Mouse (Mus musculus) midbrain, embryonic 13.5 days (tissue): ENCODE measurements at regions not wholly inside any gene's neighbourhood (a gene's known extent, or its start where the extent isn't known, plus 50 kb on each side); places are given as distances from the start of the nearest gene placed in this dataset.

Experiments
- ATAC-seq: fragments of 200-750 bp; cut with Nextera tagmentation; 2 replicates; pipeline ENCODE4 v1.8.0; 2017; ENCODE audit warnings: mild to moderate bottlenecking, moderate TSS enrichment, moderate library complexity
- H3K27ac ChIP-seq: fragments of 300-500 bp; sonication (generic); 2 replicates; pipeline ENCODE4 v1.5.1; 2015; ENCODE audit warnings: inconsistent platforms, mild to moderate bottlenecking, moderate library complexity
- H3K27me3 ChIP-seq: fragments of 300-500 bp; sonication (generic); 2 replicates; pipeline ENCODE4 v1.6.1; 2015; ENCODE audit warnings: mild to moderate bottlenecking, inconsistent platforms
- H3K36me3 ChIP-seq: fragments of 300-500 bp; sonication (generic); 2 replicates; pipeline ENCODE4 v1.6.1; 2015; ENCODE audit warnings: mild to moderate bottlenecking, inconsistent platforms
- H3K4me1 ChIP-seq: fragments of 300-500 bp; sonication (generic); replicated peaks from 2 replicates; pipeline ENCODE4 v1.6.1; 2015; ENCODE audit warnings: inconsistent platforms
- H3K4me2 ChIP-seq: fragments of 300-500 bp; sonication (generic); replicated peaks from 2 replicates; pipeline ENCODE4 v1.6.1; 2015; ENCODE audit warnings: moderate library complexity, mild to moderate bottlenecking, inconsistent platforms
- H3K4me3 ChIP-seq: fragments of 300-500 bp; sonication (generic); replicated peaks from 2 replicates; pipeline ENCODE4 v1.5.1; 2015; ENCODE audit warnings: mild to moderate bottlenecking, inconsistent platforms
- H3K9ac ChIP-seq: fragments of 300-500 bp; sonication (generic); replicated peaks from 2 replicates; pipeline ENCODE4 v1.6.1; 2015; ENCODE audit warnings: mild to moderate bottlenecking, inconsistent platforms
- H3K9me3 ChIP-seq: fragments of 300-500 bp; sonication (generic); 2 replicates; pipeline ENCODE4 v1.6.1; 2016; ENCODE audit warnings: mild to moderate bottlenecking, inconsistent platforms
- WGBS: fragments of 180-500 bp; shearing (Covaris S2); methylation state at CpG from one replicate; pipeline ENCODE4 v1.1.7; 2015; 5-methylcytosine and 5-hydroxymethylcytosine counted together

DNA sequence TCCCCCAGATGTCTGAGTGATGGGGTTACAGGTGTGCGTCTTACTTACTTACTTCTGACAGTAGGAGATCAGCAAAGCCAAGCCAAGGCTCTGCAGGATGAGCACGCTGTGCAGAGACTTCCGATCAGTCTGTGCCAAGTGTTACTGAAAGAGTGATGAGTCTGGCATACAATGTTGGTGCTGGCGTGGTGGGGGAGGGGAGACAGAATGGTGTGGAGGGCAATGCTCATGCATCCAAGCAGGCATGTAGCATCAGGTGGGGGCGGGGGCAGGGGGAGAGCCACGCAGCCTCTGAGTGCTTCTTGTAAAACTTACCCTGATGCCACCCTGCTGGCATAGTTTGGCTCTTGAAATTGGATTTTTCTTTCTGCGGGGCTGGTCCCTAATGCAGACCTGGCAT, 315.8 kb downstream of the Adra2a start:
- Histone ChIP-seq H3K9ac (no peak overlapping the region), H3K4me2 (no peak overlapping the region), H3K27me3 (no peaks in the 10 kb centered on the region), H3K27ac (no peak overlapping the region), H3K36me3 (no peaks in the 10 kb centered on the region), H3K9me3 (no peaks in the 10 kb centered on the region), H3K4me3 (no peak overlapping the region), H3K4me1 (no peaks in the 10 kb centered on the region)
- no peak for ATAC-seq
- 89% methylated on average over 7 of the region's 7 CpGs for WGBS

DNA sequence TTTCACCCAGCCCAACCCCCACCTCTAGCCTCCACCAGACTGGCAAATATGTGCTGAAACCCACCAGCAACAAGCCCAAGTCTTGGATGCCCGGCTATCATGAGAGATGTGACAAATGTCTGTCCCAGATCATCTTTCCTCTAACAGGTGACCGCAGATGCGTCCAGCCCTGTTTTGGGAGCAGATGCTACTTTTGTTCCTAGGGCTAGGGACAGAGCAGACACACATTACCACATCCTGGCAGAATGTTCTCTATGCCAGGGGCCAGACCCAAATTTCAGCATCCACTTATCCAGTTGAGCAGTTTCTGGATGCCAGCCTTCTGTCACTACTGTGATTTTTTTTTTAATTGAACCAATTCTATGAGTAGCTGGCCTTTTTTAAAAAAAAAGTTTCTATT, 316.7 kb downstream of the Adra2a start:
- Histone ChIP-seq H3K4me3 (no peak overlapping the region), H3K36me3 (no peaks in the 10 kb centered on the region), H3K4me2 (no peak overlapping the region), H3K27ac (no peak overlapping the region), H3K9me3 (no peaks in the 10 kb centered on the region), H3K4me1 (no peaks in the 10 kb centered on the region), H3K9ac (no peak overlapping the region), H3K27me3 (no peaks in the 10 kb centered on the region)
- no peak for ATAC-seq
- WGBS, result 89% methylated on average over 3 of the region's 3 CpGs

DNA sequence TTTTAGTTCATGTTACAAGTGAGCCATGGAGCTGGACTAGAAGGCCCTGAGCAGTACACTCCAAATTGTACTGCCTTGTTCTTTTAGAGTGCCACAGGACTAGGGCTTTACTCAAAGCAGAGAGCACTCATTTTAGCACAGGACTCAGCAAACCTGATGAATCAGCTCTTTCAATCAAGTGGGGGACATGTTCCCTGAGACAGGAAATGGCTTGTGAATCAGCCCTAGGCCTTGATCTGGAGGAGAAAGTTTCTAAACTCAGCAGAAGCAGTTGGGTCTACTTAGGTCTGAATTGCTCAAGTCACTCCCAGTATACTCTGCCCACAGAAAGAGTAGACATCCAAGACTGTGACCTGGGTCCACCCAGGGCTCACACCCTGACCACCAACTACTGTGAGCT, 341.1 kb downstream of the Adra2a start:
- Histone ChIP-seq H3K4me1 (no peaks in the 10 kb centered on the region), H3K27me3 (no peaks in the 10 kb centered on the region), H3K9ac (no peak overlapping the region), H3K9me3 (no peaks in the 10 kb centered on the region), H3K27ac (no peak overlapping the region), H3K36me3 (no peaks in the 10 kb centered on the region), H3K4me2 (no peak overlapping the region), H3K4me3 (no peak overlapping the region)
- no peak for ATAC-seq

DNA sequence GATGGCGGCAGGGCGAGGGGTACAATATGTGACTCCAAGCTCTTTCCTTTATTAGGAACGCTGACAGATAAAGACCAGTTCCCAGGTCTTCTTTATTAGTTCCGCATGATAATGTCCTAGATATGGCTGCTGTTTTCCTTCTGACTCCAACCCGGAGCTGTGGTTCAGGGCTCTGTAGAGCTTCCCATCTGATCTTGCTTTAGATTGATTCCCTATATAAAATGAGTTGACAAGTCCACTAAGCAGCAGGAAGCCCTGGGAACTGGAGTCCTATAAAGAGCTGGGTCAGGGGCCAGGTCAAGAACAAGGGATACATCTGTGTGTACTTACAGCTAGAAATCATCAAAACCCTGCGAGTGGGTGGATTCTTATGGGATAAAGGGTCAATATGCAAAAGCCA, 347.5 kb downstream of the Adra2a start:
- no peak overlapping the region for H3K4me3 ChIP-seq
- no peak overlapping the region for H3K4me2 ChIP-seq
- H3K27me3 ChIP-seq, result no peaks in the 10 kb centered on the region
- no peaks in the 10 kb centered on the region for H3K36me3 ChIP-seq
- H3K27ac ChIP-seq, result no peak overlapping the region
- no peak overlapping the region for H3K9ac ChIP-seq
- no peak for ATAC-seq
- H3K4me1 ChIP-seq, result no peaks in the 10 kb centered on the region
- 70% methylated on average over 6 of the region's 6 CpGs for WGBS
- H3K9me3 ChIP-seq, result no peaks in the 10 kb centered on the region

DNA sequence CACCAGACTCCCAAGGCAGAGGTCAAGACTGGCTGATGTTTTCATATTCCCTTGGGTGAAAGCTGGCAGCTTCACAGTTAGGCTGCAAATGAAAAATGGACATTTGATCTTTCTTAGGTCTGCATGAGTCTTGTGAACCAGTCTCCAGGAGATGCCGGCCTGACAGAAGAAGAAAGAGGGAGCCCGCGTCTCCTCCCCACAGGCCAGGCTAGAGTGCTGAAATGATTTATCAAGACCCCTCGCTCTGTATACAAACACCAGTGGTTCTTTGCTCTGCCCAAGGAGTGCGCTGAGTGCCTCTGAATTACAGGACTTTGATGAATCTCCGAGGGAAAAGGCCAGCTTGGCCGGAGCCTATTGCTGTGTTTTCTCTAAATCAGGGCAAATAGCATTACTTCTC, 355.7 kb downstream of the Adra2a start:
- no peak overlapping the region for H3K4me2 ChIP-seq
- H3K36me3 ChIP-seq, result no peaks in the 10 kb centered on the region
- H3K9ac ChIP-seq, result no peak overlapping the region
- no peak for ATAC-seq
- no peak overlapping the region for H3K27ac ChIP-seq
- H3K9me3 ChIP-seq, result no peaks in the 10 kb centered on the region
- no peaks in the 10 kb centered on the region for H3K27me3 ChIP-seq
- H3K4me3 ChIP-seq, result no peak overlapping the region
- WGBS, result 78% methylated on average over 7 of the region's 7 CpGs
- H3K4me1 ChIP-seq, result no peaks in the 10 kb centered on the region

DNA sequence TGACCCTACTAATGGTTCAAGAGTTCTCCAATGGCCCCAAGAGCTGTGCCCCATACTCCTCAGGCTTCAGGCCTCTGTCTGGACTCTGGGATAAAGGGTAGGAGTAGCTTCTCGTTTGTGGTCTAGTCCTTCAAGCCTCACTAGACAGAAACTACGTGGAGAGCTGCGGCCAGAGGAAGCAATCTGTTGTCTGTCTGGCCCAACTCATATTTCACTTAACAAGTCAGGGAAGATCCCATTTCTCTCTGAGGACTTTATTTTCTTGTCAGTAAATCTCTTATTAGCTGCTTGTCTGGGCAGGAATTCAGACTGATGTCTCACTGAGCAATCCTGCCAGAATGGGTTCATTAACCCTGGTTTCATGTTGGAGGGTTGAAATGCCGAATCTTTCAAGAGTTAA, 364.0 kb downstream of the Adra2a start:
- no peak overlapping the region for H3K27ac ChIP-seq

DNA sequence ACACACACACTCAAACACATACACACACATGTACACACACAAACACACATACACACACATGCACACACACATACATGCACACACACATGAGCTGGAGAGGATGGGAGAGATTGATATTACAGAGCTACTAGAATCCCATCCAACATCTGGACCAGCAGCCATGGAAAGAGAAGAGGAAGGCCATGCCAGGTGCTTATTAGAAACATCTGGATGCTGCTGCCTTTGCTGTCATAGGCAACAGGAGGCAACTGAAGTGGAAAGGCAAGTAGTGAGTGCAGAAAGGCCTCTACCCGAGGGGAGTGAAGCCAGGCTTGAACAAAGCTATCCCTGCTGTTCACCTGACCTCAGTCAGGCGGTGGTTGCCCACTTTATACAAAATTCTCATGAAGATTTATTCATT, 385.1 kb downstream of the Adra2a start:
- Histone ChIP-seq H3K9ac (no peak overlapping the region), H3K4me3 (no peak overlapping the region), H3K27me3 (no peaks in the 10 kb centered on the region), H3K4me2 (no peak overlapping the region), H3K27ac (no peak overlapping the region), H3K4me1 (no peaks in the 10 kb centered on the region), H3K9me3 (peaks cover 8% of the 10 kb centered on the region; the same call in 1 of the 2 replicates), H3K36me3 (no peaks in the 10 kb centered on the region)
- WGBS, result 55% methylated on average over 2 of the region's 2 CpGs
- ATAC-seq, result no peak

More for the DNA sequence above, 364.0 kb downstream of the Adra2a start:
- 88% methylated on average over 4 of the region's 4 CpGs for WGBS
- H3K4me1 ChIP-seq, result no peaks in the 10 kb centered on the region
- H3K4me2 ChIP-seq, result no peak overlapping the region
- no peak overlapping the region for H3K9ac ChIP-seq
- no peak for ATAC-seq
- H3K9me3 ChIP-seq, result no peaks in the 10 kb centered on the region
- no peaks in the 10 kb centered on the region for H3K27me3 ChIP-seq
- H3K36me3 ChIP-seq, result no peaks in the 10 kb centered on the region
- no peak overlapping the region for H3K4me3 ChIP-seq

DNA sequence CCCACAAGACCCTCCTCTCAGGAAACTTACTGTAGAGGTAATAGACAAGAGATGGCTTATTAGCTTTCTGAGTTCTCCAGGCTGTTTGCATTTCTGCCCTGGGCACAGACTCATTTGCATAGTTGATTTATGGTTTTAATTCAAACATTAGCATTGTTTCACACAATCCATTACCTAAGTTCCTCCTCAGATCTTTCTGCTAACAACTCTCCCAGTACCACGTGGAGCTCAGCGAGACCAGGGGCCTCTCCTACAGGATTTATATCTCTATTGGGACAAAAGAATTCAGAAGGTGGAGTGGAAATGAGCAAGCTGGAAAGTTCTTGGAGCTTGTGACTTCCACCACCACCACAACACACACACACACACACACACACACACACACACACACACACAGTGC, 396.8 kb downstream of the Adra2a start:
- Histone ChIP-seq H3K27ac (no peak overlapping the region), H3K4me2 (no peak overlapping the region), H3K9ac (no peak overlapping the region), H3K9me3 (no peaks in the 10 kb centered on the region), H3K4me3 (no peak overlapping the region), H3K36me3 (no peaks in the 10 kb centered on the region), H3K4me1 (no peaks in the 10 kb centered on the region), H3K27me3 (no peaks in the 10 kb centered on the region)
- WGBS, result 74% methylated on average over 2 of the region's 2 CpGs
- no peak for ATAC-seq

DNA sequence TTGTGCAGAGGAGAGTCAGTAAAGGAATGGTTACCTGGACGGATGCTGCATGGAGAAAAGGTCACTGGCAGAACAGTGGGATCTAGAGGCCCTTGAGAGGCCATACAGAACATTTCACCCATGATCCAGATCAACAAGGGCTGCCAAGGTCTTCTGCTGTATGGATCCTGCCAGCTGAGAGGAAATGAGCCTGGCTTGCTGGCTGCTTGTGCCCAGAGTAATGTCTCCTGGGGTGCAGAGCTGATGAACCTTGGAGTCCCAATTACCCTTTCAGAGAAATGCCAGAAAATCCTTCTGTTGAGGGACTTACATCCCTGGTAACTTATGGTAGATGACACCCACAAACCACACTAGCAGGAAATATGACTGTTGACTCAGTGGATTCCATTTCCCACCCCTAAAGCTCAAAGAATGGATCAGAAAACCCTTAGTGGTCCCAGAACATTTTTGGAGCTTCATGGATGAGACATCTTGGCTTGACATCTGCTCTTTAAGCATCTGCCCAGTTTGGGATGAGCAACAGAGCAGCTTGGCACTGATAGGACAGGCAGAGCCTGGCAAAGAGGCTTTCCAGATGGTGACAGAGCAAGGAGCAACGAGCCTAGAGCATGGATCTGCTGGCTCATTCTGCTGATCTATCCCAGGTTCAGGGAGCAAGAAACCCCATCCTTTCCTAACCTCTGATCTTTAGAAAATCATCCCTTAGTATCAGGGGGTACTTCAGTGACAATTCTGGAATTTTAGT, 416.6 kb downstream of the Adra2a start:
- no peak for ATAC-seq
- WGBS, result 73% methylated on average over 2 of the region's 2 CpGs

DNA sequence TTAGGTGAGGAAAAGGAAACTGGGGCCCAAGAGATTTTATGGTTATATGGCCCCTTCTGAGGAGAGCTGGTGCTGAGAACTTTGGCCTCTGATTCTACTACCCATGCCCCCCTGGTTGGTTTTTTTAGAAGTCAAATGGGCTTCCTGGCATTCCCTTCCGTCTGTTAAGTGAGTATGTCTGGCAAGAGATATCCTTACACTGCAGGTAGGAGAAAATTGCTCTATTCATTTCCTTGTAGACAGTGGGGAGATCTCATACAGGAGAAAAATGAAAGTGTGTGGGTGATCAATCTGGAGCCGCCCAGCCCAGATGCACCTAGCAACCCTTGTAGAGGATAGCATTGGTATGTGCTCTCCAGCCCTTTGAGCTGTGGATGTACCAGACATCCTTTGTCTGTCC, 418.5 kb downstream of the Adra2a start:
- Histone ChIP-seq H3K9ac (no peak overlapping the region), H3K4me1 (no peaks in the 10 kb centered on the region), H3K4me3 (no peak overlapping the region), H3K27ac (no peak overlapping the region), H3K36me3 (no peaks in the 10 kb centered on the region), H3K4me2 (no peak overlapping the region), H3K27me3 (no peaks in the 10 kb centered on the region), H3K9me3 (no peaks in the 10 kb centered on the region)
- no peak for ATAC-seq
- WGBS, result 83% methylated on average over 2 of the region's 2 CpGs

More for the DNA sequence above, 416.6 kb downstream of the Adra2a start:
- Histone ChIP-seq H3K4me2 (no peak overlapping the region), H3K4me3 (no peak overlapping the region), H3K4me1 (no peaks in the 10 kb centered on the region), H3K9me3 (no peaks in the 10 kb centered on the region), H3K27ac (no peak overlapping the region), H3K36me3 (no peaks in the 10 kb centered on the region), H3K27me3 (no peaks in the 10 kb centered on the region), H3K9ac (no peak overlapping the region)

DNA sequence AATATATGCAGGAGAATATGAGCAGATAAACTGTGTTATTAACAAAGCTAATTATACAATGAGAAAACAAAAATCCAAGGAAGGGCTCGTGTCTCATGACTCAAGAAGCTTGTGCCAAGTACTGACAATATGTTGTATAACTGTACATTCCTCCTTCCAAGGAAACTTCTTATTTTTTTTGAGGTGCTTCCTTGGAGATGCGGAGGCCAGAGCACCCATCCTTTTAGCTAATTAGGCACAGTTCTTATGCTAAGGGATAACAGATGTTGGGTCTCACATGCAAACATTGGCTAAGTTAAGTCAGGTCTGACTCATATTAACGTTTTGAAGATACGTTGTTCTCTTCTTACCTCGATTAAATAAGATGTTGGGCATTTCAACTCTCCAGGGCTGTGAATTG, 426.1 kb downstream of the Adra2a start:
- no peak for ATAC-seq
- Histone ChIP-seq H3K9ac (no peak overlapping the region), H3K27me3 (no peaks in the 10 kb centered on the region), H3K27ac (no peak overlapping the region), H3K9me3 (no peaks in the 10 kb centered on the region), H3K4me2 (no peak overlapping the region), H3K4me1 (no peaks in the 10 kb centered on the region), H3K4me3 (no peak overlapping the region), H3K36me3 (no peaks in the 10 kb centered on the region)
- 84% methylated on average over 5 of the region's 5 CpGs for WGBS

DNA sequence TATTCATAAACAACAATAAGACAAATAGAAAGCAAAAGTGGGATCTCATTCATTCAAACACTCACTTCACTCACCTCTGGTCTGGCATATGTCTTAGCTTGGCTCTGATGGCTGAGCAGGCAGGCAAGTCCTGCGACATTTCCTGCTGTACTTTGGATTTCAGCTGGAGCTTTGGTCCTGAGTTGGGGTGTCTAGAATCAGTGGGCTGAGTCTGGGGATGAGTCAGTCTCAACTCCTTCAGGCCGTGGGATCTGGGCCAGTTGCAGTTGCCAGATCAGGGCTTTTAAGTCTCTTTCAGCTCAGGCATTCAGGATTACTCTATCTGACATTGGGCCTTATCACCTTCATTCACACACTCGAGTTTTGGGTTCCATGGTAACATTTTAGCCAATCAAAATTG, 454.1 kb downstream of the Adra2a start:
- Histone ChIP-seq H3K27ac (no peak overlapping the region), H3K36me3 (no peaks in the 10 kb centered on the region)
- ATAC-seq, result no peak

DNA sequence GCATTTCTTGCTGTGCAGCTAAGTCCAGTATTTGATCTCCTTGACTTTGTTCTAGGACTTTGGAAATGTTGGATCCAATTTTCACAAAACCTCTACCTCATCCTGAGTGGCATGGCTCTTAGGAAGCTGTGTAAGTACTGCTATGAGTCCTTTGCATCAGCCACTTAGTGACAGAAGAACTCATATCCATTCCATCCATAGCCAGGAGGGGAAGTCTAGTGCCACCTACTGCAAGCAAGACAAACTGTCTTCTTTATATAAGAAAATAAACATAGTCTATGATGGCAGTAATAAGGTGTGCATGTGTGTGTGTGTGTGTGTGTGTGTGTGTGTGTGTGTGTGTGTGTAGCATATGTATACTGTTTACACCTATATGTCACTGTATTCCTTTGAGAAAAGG, 489.9 kb downstream of the Adra2a start:
- H3K9me3 ChIP-seq, result no peaks in the 10 kb centered on the region
- no peak overlapping the region for H3K4me3 ChIP-seq
- no peak overlapping the region for H3K9ac ChIP-seq
- no peaks in the 10 kb centered on the region for H3K36me3 ChIP-seq
- H3K27me3 ChIP-seq, result no peaks in the 10 kb centered on the region
- H3K4me1 ChIP-seq, result no peaks in the 10 kb centered on the region
- H3K4me2 ChIP-seq, result no peak overlapping the region
- H3K27ac ChIP-seq, result no peak overlapping the region
- ATAC-seq, result no peak

More for the DNA sequence above, 454.1 kb downstream of the Adra2a start:
- no peak overlapping the region for H3K4me2 ChIP-seq
- H3K27me3 ChIP-seq, result no peaks in the 10 kb centered on the region
- 76% methylated on average over 3 of the region's 3 CpGs for WGBS
- H3K4me3 ChIP-seq, result no peak overlapping the region
- H3K4me1 ChIP-seq, result no peaks in the 10 kb centered on the region
- H3K9me3 ChIP-seq, result no peaks in the 10 kb centered on the region
- H3K9ac ChIP-seq, result no peak overlapping the region
